Mouse (Mus musculus): ENCODE measurements around the gene St3gal4. TPM values are rescaled to one million over a fixed set of nuclear protein-coding genes. Genes with fewer than 3 reads are reported as not detected.

St3gal4 gene
- total RNA-seq, 2 experiments from 2014 or later: 34.4 to 38.0 TPM

DNA sequence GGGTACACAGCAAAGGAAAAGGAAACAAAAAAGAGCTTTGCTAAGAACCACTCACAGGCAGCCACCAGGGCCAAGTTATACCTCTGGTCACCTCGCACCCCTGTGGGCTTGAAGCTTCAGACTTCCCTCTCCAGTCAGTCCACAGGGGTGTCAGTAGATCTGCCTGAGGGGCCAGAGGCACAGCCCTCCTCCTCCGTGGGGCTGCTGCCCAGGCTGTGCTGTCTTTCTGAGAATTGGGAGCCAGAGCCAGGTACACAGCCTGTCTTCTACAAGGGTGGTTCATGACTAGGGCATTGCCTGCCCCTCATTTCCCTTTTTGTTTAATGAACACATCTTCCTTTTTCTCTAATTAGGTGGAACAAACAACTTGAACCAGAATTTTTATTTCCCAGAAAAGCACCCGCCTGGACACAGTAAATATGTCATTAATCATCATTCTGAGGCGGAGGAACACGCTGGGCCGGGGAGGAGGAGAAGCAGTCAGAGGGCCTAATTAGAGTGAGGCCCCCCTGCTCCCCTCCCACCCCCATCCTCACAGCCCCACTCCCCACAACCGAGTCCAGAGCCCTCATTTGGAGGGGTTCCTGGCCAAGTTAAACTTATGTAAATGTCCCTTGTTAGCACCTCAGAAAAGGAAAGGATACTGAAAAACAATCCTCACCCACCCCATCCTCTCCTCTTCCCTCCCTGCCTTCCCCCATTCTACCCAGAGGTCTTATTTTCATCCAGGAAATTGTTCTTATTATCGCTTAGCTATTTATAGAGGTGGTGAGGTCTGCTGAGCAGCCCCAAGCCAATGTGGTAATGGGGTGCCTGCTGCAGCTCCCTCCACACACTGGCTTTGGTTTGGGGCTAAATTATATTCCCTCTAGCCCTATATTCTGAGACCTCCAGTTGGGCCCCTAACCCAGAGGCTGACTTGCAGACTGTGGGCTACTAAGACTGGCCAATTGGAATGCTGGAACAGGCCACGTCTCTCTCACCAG is 120.9 kb downstream of the St3gal4 start:
- peak; percentile 18 for DNase-seq

Other genes starting within 250 kb of the St3gal4 start
- 10 to 100 TPM; 29.7 to 30.5 TPM for gene Dcps, start 56.8 kb upstream of the St3gal4 start, total RNA-seq (2021)
- 10 to 100 TPM; 93.2 to 95.3 TPM for gene Srpr, start 80.9 kb upstream of the St3gal4 start, total RNA-seq (2021)
- gene Tirap, start 81.0 kb upstream of the St3gal4 start, total RNA-seq (2021): 1 to 10 TPM; 7.7 TPM
- 10 to 100 TPM; 84.7 to 85.2 TPM for gene Foxred1, start 91.8 kb upstream of the St3gal4 start, total RNA-seq (2021)
- gene Fam118b, start 148.5 kb upstream of the St3gal4 start, total RNA-seq (2021): 10 to 100 TPM; 16.6 to 18.0 TPM
- 1 to 10 TPM; 9.6 to 9.9 TPM for gene Rpusd4, start 148.6 kb upstream of the St3gal4 start, total RNA-seq (2021)